Mouse (Mus musculus) monocyte, adult 5-6 weeks (primary cell): ENCODE data around the gene Tagln2. TPM values are rescaled to one million over a fixed set of nuclear protein-coding genes. Genes with fewer than 3 reads are reported as not detected.
A peak's percentile ranks its signal among the peaks of the same experiment; 100 is the strongest.

Experiments used
- ATAC-seq: fragments of 153-309, 156-312 bp; replicated peaks from 2 replicates; pipeline ENCODE4 v1.8.0; 2017; ENCODE audit warnings: mild to moderate bottlenecking; ENCODE audit not compliant: low TSS enrichment, insufficient number of reproducible peaks, severe bottlenecking, poor library complexity, low FRiP score
- total RNA-seq: library from RNA; stranded (forward); fragments of 200-1000, 200-491, 200-594 nt; gene quantifications from 3 replicates; pipeline ENCODE4 v1.2.3, GENCODE M21; 2017

The Tagln2 gene
- total RNA-seq, 1 experiment from 2014 or later: 202 TPM

DNA sequence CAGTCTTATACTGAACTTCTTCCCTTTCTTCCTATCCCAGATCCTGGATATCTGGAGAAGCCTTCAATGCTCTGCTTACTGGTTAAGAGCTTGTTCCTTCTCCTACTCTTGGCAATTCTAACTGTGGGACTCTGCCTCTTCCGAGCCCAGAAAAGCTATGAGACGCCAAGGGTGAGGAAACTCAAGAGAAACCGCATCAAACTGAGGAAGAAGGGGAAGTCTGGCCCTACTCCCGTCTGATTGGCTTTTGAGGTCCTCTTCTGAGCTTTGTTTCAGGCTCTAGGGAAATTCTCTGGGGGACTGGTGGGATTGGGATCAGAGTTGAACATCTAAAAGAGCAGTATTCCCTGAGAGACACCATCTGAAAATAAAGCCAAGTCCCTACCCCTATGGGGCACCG lies 21.8 kb upstream of the Tagln2 start:
- no peak for ATAC-seq

GRCm38 (mm10) chr1:172480376-172480775 lies 19.5 kb upstream of the Tagln2 start:
- no peak for ATAC-seq

DNA sequence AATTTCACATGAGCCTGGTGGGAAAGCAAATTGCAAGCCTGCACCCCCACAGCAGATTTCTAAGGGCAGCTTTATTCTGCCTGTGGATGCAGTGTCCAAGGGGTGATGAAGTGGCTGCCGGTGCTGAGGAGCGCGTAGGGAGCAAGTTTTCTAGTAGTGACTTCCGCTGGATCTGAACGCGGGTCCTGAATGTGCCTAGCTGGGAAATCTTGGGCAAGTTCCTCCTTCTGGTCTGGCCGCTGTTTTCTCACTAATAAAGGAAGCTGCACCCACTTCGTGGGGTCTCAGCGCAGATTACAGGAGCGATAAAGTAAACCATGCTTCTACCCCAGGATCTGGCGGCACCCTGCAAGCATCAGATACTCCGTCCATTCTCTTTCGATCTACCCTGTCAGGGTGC lies 18.7 kb upstream of the Tagln2 start:
- no peak for ATAC-seq

DNA sequence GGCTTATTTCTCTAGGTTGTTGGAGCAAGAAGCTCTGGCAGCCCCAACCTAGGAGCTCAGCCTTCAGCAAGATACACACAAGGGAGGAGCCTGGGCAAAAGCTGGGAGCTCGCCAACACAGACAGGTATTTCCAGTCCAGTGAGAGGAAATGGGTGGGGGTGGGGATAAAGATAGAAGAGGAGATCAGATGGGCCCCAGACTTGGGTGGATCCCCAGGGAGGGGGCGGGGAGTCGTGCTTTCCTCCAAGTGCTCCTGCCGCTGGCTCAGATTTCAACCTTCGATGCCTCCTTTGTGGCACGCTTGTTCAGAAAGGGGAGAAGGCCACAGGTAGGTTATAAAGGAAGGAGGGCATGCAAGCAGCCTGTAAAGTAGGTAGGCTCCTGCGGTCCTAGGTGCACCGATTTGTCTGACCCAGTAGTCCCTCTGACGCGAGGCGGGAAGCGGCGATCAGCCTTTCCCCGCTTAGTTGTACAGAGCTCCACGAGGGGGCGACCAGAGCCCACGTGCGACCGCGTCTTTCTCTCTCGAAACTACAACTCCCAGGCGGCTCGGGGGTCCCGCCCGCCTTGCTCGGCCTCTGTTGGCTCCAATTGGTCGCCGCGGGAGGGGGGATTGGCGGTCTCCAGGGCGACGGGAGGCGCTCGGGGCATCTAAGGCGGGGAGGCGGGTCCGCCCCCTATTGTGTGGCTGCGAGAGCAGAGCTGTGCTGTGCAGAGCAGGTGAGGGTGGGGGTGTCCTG lies 18.1 kb upstream of the Tagln2 start, which contains the start of gene Igsf9:
Gene Igsf9, plus strand, starts transcription at position 249 of the 741 bp plus-strand sequence.
- ATAC-seq: peak; percentile 65

DNA sequence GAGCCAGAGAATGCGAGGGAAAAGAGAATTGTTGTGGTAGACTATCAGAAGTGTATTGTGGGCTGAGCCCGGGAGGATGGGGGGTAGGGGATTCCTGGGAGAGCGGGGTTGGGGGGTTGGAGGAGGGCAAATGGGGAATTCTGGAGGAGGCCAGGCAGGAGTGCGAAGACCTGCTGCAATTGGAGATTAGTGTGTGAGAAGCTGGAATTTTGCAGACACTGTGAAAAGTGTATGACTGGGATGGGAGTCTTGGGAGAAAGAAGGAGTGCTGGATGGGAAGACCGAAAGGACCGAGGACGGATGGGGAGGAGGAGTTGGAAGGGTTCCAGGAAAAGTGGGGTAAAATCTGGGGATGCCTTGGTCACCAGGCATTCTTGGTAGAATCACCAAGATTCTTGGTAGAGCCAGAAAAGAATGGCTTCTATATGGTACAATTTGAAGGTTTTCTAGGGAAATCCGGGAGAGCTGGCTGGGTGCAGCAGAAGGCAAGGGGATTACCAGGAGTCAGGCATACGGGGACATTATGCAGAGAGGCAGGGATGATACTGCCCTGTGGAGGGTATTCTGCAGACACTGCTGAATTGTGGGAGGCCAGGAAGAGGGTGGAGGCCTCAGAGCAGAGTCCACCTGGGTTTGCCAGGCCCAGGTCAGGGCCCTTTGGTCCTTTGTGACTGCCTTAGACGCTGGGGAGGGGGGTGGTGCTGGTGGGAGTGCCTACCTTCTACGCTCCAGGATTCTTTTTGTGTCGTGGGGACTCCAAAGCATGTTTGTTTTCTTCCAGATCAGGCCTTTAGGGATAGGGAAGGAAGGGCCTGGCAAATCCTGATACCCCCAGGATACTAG lies 17.1 kb upstream of the Tagln2 start:
- no peak for ATAC-seq

DNA sequence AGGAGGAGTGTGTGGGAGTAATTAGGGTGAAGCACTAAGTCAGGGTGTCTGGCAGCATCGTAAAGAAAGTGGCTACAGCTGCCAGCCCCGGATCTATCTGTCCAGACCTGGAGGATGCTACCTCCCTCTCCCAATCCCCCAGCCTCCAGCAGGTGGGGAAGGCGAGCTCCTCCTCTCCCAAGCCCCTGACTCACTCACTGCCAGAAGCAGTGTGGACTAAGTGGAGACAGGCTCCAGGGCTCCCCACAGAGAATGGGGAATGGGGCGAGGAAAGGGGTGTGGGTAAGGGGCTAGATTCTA lies 16.5 kb upstream of the Tagln2 start:
- no peak for ATAC-seq

DNA sequence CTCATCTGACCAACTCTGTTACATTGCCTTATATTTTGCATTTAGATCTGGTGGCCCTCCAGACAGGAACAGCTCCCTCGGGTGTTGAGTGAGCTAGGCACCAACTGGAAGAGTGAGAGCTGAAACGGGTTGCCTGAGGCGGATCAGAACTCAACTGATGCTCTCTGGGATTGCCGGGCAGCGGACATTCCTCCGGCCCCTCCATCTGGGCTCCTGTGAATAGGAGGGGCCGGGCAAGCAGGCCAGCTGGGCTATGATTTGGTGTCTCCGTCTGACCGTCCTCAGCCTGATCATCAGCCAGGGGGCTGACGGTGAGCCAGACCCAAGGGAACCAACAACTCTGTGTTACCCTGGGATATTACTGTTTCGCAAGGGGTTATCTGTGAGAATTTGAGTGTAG lies 15.6 kb upstream of the Tagln2 start:
- no peak for ATAC-seq

- no peak for ATAC-seq
Measured at GRCm38 (mm10) chr1:172484671-172485070, 15.2 kb upstream of the Tagln2 start.

DNA sequence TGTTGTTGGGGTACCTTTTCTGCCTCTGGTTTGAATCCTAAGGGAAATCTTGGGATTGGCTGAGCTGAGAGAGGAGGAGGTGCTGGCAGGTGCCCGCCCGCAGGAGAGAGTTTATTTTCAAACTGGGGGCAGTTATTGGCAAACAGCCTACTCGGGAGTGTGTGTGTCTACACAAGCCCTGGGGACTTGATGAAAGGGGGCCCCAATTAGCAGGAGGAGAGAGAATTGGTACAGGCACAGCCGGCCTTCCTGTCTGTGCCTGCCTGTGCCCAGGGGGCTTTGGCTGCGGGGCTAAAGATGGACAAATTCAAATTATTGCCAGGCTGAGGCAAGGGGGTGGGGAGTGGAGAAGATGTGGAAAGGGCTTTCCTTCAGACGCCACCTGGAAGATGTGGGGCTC lies 14.0 kb upstream of the Tagln2 start:
- no peak for ATAC-seq

DNA sequence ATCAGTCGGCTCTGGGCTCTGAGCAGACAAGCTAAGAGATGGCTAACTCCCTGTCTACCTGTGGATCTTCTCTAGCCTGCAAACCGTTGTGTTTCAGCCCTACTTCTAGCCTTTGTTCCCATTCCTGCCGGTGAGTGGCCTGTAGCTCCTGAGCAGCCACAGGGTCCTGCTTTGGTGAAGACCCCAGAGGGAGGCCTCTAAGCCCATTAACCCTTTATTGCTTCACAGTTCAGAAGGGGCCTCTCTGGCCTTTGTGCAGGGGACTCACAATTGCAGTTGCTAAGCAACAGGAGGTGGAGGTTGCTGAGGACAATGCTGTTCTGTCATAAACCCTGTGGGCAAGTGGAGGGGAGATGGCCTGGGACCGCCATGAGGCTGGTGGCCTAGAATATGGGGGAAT lies 13.6 kb upstream of the Tagln2 start:
- ATAC-seq: no peak

DNA sequence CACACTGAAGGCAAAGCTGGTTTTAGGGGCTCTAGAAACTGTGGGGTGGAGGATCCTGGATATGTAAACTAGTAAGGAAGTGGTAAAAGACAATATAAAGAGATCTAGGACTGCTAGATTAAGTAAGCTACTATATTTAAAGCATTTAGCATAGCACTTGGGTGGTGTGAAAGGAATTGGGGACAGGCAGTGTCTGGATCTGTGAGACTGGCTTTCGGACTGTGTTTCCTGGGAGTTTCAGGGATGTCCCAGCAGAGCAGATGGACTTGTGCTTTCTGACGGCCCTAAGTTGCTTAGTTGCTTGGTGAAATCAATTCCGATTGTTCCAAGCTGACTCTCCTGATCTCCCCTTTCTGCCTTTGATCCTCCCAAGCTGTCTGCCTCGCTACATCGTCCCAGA lies 13.2 kb upstream of the Tagln2 start:
- no peak for ATAC-seq

GRCm38 (mm10) chr1:172487859-172488258 lies 12.0 kb upstream of the Tagln2 start:
- ATAC-seq: no peak

DNA sequence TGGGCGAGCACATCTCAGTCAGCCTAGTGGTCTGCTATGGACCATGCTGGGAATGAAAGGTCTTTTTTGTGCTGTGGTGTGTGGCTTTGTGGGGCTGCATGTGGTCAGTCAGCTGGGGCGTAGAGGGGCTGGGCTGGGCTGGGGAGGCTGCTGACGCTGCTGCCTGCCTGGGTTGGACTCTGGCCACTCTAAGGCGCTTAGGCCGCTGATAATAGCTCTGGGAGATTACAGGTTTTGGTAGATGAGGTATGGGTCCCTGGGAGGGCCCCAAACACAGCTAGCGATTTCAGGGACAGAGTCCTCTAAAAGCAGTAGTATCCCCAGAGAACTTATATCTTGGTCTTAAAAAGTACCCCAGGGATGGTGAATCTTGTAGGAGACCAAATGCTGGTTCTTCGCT lies 11.0 kb upstream of the Tagln2 start:
- ATAC-seq: no peak

DNA sequence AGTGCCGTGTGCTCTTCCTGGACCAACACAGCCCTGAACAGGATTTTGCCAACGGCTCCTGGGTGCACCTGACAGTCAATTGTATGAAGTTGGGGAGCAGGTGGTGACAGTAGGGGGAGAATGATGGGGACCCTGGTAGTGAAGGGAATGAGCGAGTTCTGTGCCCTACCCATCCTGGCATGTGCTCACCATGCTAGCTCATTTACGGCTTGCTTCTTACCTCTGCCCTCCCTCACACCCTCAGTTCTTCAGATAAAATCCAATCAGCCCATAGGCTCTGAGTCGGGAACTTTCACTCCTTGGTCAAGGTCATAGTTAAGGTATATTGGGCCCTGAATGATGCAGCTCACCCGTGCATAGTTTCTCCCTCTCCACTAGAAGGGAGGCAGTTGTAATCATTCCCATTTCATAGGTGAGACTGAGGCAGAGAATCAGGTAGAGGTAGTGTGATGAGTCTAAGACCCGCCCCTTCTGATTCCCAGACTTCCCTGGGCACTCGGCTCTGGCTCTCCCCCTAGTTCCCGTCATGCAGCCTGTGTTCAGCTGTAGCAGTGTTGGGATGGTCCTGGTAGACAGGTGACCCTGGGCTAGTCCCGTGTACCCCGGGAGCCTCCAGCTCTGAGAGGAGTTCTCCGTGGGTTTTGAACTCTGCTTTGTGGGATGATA lies 10.1 kb upstream of the Tagln2 start:
- no peak for ATAC-seq

DNA sequence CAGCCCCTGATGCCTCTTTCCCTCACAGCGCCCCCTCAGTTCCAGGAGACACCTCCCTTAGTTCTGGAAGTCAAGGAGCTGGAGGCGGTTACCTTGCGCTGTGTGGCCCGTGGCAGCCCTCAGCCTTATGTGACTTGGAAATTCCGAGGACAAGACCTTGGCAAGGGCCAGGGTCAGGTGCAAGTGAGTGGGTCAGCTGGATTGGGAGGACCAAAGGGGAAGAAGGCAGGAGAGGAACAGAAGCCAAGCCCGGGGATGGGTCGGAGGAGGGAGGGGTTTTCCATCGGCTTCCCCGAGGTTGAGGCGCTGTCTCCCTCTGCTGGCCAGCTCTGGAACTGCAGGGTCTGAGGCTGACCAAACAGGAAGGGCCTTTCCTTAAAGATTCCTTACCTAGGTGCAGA lies 9.6 kb upstream of the Tagln2 start:
- peak; percentile 52 for ATAC-seq

GRCm38 (mm10) chr1:172492047-172492446 lies 7.8 kb upstream of the Tagln2 start:
- no peak for ATAC-seq

GRCm38 (mm10) chr1:172493516-172493915 lies 6.3 kb upstream of the Tagln2 start:
- no peak for ATAC-seq

DNA sequence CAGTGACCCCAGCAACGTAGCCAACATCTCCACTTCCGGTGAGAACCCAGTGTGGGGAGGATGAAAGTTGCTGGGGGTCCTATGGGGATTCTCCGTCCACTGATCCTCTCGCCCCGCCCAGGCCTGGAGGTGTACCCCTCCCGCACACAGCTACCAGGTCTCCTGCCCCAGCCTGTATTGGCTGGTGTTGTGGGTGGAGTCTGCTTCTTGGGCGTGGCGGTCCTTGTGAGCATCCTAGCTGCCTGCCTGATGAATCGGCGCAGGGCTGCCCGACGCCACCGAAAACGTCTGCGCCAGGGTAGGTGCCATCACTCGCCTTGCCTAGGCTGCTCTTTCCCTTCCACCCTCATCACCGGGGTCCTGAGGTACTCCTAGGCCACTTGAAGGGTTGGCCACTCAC lies 3.8 kb upstream of the Tagln2 start:
- ATAC-seq: no peak

DNA sequence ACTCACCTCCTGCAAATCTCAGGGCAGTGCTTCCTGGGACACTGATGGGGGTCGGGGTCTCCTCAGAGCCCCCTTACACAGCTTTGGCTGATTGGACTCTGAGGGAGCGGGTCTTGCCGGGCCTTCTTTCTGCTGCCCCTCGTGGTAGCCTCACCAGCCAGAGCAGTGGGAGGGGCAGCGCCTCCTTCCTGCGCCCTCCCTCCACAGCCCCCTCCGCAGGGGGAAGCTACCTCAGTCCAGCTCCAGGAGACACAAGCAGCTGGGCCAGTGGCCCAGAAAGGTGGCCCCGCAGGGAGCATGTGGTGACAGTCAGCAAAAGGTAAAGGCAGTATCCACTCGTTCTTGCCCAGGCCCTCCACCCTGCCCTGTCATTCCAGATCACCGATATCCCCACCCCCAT lies 2.4 kb upstream of the Tagln2 start:
- no peak for ATAC-seq
